Mouse (Mus musculus) spleen, postnatal 4 days (tissue): ENCODE results near the gene Actl7a.

Experiments used
- DNase-seq, 2 experiments: peaks; one replicate each; pipeline ENCODE4 v3.0.0; 2022; ENCODE audit warnings: low spot score in 2 of 2

The Actl7a gene

DNA sequence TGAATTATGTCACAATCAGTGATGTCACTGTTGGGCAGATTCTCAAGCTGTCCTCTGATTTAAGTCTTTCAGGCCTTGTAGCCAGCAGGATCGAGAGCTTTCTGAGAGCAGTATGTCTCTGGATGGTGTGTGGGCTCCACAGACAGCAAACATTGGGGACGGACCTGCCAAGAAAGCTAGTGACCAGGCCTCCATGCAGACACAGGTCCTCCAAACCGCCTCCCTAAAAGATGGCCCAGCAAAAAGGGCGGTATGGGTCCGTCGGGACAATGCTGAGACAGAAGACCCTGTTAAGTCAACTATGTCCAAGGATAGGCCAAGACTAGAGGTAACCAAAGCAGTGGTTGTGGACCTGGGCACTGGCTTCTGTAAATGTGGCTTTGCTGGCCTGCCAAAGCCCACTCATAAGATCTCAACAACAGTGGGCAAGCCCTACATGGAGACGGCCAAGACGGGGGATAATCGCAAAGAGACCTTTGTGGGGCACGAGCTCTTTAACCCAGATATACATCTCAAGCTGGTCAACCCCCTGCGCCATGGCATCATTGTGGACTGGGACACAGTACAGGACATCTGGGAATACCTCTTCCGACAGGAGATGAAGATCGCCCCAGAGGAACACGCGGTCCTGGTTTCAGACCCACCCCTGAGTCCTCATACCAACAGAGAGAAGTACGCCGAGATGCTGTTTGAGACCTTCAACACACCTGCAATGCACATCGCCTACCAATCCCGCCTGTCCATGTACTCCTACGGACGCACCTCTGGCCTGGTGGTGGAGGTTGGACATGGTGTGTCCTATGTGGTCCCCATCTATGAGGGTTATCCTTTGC, at the start of gene Actl7a:
TSS of gene Actl7a (plus strand) at position 51 of the 833 bp plus-strand sequence.
- no peak for DNase-seq

DNA sequence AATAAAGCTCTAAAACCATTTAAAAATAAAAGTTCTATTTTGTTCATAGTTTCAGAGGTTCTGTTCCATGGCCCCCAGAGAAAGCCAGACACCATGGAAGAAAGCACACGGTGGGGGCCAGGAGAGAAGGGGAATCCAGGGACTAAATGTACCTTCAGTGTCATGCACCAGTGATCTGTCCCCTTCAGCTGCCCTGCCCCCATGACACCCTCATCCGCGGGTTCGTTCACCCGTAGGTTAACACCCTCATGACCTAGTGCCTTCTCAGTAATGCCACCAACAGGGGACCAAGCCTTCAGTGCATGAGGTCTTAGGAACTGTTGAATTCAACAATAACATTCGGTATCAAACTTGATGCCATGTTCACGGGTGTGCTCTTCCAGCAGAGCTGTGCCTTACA, 46.8 kb upstream of the Actl7a start:
- no peak for DNase-seq

DNA sequence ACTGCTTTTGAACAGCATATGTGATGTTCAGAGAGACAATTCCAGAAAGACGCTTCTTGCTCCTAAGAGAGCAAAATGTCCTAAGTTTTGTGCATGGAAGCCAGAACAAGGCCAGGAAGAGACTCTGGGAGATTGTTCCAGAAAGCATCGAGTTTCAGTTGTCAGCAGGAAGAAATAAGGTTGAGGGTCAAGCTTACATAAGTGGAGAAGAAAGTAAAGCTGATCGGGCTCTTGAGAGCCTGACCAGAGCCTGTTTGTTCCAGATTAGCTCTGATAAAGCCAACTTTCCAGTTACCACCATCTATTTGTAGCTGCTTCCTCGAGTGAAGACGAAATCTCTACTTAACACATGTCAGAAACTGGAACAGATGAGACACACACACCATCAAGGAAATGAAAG, 44.5 kb upstream of the Actl7a start:
- DNase-seq: no peak

DNA sequence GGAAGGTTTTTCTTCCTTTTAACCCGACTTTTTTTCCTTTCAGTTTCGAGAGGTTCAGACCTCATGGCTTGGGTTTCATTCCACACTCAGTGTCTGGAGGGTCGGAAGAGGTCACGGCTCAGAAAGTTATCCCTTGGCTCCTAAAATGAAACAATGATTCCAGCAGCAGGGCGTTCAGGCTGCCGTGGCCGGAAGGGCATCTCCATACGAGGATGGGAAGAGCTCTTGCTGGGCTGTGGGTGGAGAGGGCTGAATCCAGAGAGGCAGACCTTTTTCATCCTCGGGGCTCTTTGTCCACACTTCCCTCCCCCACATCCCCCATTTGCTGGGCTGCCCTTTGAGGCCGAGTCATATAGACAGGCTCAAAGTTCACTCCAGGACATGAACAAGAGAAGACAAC, 41.0 kb upstream of the Actl7a start:
- no peak for DNase-seq

DNA sequence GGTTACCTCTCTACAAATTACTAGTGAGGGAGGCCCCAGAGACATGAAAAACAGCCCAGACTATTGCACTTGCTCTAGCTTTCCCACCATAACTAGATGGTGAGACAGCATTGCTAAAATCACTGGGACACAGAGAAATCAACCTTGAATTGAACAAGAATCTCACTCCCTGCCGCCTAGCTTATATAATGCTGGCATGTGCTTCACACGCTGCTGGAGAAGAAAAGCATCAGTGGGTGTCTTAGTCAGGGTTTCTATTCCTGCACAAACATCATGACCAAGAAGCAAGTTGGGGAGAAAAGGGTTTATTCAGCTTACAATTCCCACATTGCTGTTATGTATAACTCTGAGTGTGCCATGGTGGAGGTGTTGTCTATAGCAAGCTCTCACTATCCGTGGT, 30.1 kb upstream of the Actl7a start:
- DNase-seq: no peak

DNA sequence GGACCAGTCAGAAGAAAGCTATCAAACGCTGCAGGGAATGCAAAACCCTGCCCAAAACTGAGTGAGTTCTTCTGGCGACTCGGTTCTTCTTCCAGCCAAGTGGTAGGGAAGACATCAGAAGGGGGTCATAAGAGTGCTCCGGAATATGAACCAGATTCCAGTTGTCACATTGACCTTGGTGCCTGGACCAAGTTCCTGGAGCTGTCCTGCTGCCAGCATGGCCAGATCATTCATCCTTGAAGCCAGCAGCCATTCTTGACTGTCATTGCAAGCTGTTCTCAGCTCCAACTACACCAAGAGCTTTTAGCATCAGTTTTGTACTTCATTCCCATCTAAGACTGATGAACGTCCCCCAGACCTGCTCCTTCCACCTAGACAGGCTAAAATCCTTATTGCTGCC, 26.4 kb upstream of the Actl7a start:
- no peak for DNase-seq

DNA sequence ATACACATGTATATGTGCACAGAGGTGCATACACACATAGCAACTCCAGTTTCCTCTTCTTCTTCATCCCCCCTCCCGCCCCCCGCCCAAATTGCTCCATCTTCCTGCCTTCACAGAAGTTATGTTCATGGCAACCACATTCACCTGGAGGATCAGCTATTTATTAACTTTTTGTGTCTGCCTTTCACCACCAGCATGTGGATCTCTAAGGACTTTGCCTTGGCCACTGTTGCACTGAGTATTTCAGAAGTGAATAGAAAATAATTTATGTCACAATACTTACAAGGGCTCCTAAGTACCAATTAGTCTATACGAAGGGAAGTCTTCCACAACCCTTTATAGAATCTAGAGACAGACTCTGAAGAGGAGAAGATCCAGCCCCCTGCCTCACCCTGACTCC, 25.3 kb upstream of the Actl7a start:
- DNase-seq: no peak

DNA sequence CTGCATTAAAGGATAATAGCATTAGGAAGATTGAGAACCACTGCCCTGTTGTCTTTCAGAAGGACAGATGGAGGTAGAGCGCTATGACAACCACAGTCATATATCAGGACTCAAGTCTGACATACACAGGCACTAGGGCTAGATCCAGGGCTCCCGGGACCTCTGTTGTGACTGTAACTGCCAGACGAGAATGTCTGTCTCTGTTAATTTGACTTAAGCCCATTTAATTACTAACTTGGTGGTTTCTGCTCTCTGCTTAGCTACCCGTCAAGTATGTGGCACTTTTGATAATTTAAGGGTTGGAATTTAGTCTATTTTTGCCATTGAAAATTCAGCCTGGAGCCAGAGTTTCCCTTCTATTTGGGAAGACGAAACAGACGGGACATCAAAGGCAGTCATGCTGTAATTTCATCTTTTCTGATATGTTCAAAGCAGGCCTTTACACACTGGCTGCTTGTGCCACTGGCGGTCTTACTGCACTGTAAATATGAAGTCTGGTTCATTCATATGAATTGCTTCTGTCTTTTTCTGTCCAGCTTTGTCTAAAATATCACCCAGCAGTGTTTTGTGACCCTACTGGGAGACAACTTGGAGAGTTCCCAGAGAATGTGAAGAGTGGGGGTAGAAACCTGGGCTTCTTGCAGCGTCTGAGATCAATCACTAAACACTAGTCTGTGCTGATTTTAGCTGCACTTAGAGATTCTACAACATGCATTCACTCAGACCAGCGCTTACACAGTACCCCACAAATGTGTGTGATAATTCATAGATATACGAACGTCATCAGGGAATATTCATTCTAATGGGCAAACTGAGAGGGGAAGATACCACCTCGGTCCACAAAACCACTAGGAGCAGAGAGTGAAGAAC, 24.4 kb upstream of the Actl7a start:
- DNase-seq: no peak

DNA sequence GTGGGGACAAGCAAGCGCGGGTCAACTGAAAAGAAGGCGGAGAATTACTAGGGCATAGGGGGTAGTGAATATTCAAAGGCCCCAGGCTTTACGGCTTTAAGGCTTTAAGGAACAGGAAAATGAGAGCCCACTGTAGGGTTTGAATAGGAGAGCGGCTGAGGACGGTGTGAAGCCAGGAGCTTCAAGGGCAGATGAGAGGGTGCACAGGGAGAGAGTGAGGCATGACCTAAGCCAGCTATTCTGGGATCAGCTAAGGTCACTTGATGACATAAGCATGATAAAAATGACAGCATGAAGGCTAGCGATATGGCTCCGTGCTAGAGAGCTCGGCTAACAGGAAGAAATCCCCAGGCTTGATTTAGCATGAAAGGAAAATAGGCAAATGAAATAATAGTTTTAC, 23.8 kb upstream of the Actl7a start:
- no peak for DNase-seq

DNA sequence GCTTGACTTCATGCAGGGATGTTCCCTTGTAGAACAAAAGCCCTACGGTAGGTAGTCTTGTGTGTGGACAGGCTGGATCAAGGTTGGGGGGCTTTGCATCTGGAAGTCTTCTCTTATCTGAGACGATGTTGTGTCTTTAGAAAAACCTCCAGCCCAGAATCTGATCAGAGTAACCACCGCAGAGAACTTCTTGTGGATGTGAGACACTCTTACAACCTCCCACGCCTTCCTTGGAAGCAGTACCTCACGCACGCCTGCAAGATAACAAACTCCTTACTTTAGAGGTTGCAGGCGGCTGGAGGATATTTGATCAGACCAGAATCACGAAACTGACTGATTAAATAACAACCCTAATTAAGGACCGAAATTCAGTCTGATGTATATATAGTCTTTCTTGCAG, 22.8 kb upstream of the Actl7a start:
- no peak for DNase-seq

DNA sequence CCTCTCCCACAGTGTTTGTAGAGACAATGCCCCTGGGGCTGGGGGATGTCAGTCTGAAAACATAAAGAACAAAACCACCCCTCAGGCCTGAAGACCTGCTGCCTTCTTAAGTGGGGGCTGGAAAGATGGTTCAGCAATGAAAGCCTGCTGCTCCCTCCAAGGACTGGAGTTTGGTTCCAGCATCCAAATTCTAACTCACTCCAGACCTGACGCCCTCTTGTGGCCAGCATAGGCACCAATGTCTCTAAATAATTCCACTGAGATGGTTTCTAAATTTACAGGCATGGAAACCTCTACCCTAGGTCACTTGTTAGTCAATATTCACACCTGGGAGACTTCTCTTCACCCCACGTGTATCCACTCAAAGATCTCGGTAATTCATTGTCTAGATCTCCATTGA, 21.7 kb upstream of the Actl7a start:
- DNase-seq: no peak

DNA sequence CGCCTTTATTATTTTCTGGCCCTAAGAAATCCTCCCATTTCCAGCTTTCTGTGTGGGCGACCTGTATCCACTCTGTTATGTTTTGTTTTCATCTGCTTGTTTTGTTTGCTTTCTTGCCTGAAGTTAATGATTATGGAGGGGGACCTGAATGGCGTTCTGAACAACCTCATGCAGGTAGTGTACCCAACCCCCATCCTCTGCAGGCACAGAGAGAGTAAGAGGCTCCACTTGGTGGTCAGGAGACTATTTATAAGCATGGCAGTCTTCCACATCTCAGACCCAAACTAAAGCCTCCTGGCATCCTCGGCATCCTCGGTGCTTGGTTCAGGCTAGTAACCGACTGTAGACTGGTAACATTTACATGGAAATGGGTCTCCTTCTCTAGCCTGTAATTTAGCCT, 20.9 kb upstream of the Actl7a start:
- no peak for DNase-seq

DNA sequence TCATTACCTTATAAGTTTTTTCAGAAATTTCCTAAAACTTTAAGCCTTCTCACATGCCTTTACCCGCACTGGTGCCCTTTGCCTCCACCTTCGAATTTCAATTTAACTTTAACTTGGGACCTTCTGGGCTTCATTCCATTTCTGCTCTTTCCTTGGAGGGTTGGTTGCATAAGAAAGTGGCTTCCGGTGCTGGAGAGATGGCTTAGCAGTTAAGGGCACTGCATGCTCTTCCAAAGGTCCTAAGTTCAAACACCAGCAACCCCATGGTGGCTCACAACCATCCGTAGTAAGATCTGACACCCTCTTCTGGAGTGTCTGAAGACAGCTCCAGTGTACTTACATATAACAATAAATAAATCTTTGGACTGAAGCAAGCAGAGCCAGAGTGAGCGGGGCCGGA, 20.0 kb upstream of the Actl7a start:
- no peak for DNase-seq

DNA sequence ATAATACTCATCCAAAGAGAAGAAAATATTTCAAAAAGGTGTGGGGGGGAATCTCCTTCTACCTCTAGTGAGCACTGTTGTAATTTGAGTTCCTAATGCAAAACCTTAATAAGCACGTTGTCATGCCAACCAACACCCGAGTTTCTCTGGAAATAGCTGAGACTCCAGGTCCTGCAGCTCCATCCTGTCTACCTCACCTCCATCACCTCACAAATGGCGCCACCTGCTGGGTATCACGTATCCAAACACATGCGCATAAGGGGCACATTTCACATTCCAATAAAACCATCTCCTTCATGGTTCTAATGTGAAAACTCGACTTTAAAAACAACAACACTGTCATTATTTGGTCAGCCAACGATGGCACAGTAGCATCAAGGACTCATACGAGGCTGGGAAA, 17.4 kb upstream of the Actl7a start:
- no peak for DNase-seq

DNA sequence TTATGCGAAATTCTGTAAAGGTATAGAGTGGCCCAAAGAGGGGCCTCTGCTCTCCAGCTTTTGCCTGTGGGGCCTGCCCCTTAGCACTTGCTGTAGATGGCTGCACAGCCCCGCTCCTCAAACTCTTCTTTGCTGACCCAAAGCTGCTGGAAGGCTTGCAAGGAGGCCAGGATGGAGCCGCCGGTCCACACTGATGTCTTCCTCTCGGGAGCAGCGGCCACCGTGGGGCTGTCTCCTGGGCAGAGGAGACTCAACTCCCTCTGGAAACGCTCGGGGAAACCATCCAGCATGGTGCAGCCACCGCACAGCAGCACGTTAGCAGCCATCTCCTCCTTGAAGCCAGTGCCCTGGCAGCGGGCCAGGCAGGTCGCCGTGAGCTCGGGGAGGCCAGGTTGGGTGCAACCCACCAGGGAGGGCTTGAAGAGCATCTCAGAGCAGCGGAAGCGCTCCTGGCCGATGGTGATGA, 3.2 kb upstream of the Actl7a start, which contains the start of gene Gm26657:
TSS of gene Gm26657 (plus strand) at position 51 of the 466 bp plus-strand sequence.
- no peak for DNase-seq

DNA sequence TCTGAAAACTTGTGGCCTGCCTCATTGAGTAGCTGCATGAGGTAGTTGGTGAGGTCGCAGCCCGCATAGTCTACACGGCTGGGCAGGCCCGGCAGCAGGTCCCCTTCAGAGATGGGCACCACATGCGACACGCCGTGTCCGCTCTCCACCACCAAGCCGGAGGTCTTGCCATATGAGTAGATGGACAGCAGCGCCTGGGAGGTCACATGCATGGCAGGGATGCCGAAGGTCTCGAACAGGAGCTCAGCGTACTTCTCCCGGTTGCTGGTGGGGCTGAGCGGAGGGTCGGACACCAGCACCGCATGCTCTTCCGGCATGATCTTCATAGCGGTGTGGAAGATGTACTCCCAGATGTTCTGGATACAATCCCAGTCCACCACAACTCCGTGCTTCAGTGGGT, 2.6 kb upstream of the Actl7a start:
- DNase-seq: no peak

DNA sequence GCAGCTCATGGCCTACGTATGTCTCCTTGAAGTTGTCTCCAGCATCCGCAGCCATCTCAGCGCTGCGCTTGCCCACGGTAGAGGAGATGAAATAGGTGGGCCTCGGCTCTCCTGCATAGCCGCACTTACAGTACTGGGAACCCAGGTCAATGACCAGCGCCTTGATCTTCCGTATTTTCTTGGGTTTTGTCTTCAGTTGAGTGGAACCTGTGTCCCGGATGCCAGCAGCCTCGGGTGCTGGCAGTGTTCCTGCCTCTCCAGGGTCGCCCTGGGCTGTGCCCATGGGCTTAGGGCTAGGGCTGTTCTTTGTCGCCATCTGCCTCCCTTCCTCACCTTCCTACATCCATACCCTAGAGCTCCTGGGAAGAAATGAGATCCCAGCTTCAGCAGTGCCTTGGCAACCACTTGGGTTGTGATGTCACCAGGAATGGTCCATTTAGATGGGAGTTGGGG, 2.1 kb upstream of the Actl7a start, which contains the start of gene Actl7b:
TSS of gene Actl7b (minus strand) at position 403 of the 453 bp plus-strand sequence.
- no peak for DNase-seq

DNA sequence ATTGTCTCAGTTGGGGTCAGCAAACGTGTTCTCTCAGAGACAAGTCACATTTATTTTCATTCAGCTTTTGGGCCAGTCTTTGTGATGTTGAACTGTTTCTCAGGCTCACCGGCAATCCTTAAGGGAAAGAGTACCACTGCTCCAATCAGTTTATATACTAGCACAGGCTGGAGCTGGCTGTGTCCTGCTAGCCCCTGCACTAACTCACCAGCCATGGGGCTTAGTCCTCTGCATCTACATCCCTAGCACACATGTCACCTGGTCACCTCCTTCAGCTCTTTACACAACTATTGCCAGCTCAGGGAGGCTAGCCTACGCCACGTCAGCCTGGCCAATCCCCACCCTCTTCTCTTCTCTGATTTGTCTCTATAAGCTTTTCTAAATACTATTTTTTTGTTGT, 515 bp upstream of the Actl7a start:
- no peak for DNase-seq

DNA sequence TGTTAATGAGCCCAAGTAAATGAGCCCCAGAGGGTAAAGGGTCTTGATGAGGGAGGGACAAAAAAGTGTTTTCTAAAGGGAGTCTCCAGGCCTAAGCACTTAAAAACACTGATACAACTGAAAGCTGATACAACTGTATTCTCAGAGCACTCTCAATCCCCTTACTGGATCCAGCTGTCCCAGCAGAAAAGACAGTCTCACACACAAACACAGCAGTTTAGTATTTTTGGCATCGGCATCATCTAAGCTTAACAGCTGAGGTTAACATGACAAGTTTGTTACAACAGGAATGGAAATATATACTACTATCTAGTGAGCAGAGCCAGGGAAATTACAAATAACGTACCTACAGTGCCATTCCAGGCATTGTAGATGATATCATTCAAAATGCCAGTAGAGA, 3.1 kb downstream of the Actl7a start:
- no peak for DNase-seq

DNA sequence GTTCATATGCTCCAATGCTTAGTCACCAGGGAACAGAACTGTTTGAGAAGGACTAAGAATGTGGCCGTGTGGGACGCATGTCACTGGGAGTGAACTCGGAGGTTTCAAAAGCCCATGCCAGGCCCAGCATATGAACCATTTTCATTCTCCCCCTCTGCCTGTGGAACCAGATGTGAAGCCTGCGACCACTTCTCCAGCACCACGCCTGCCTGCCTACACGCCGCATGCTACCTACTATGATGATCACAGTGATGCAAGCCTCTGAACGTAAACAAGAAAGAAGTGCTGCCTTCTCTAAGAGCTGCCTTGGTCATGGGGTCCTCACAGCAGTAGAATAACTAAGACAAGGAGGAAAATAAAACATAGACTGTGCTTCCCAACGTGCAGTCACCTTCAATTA, 4.2 kb downstream of the Actl7a start:
- no peak for DNase-seq

DNA sequence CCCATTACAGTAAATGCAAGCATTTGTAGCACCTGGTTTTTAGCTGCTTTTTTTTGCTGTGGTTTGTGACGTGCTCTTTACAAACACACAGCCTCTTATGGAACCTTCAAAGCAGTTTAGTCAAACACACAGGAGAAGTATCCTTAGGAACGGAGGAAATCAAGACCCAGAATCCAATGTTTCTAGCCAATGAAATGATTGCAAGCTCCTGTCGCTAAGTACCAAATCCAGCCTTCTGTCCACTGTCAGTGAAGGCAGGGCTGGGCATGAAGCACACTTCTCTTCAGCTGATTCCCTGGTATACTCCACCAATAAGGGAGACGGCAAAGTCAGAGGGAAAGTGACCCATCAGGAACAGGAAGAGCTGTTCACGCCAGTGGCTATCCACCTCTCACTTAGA, 12.8 kb downstream of the Actl7a start:
- no peak for DNase-seq

DNA sequence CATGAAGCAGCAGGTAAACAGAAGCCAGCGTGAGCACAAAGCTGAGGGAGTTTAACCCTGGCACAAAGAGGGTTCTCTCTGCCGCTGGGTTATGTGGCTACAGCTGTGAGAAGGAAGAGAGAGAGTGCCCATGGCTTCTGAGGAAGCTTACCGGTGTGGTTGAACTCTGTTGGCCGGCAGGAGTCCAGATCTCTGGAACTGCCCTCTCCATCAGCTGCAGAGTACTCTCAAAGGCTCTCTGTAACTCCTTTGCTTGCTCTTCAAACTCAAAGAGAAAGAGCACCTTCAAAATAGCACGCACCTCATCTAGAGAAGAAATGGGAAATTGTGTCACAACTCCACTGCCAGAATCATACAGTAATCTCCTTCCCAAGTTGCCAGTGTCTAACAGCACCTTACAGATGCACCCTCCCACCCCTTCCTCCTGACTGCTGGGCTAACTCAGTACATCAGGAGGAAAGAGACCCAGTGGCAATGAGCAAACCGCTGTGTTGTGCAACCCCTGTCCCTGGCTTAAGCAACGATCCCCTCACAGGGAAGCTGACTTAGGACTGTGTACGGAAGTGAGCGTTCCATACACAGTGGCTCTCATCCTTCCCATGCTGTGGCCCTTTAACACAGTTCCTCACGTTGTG, 13.9 kb downstream of the Actl7a start:
- DNase-seq: peak in 1 of 2 experiments; percentile 47
